Mouse (Mus musculus): ENCODE results near the gene Ank3.

DNA sequence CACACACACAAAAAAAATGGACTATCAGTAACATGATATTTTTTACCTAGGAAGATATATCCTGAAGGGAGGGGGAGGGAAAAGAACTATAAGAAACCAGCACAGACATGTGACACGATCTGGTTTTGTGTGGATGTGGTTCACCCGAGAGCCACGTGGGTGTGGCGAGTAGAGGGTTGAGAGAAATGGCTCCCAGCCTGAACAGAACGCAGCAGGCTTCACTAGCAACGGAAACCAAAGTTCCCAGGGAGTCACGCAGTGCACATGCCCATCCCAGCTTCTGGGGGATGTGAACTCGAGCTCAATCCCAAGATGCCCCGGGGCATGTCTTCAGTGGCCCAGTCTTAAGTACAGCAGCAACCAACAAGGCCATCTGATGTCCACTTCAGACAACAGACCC is 607.8 kb downstream of the Ank3 start:
- TF ChIP-seq POLR2A (IDR thresholded peaks at IDR 0.05; ENCODE audit: borderline replicate concordance, control insufficient read depth, low read depth, low read length) (no peak), CTCF (IDR thresholded peaks at IDR 0.05; ENCODE audit: control insufficient read depth, insufficient read depth, low read length) (no peak)
